Mouse (Mus musculus) limb, embryonic 15.5 days (tissue): ENCODE measurements at regions not wholly inside any gene's neighbourhood (a gene's known extent, or its start where the extent isn't known, plus 50 kb on each side); places are given as distances from the start of the nearest gene placed in this dataset.

Source experiments
- ATAC-seq: fragments of 200-750 bp; cut with Nextera tagmentation; 2 replicates; pipeline ENCODE4 v1.8.0; 2017; ENCODE audit warnings: low read depth, moderate TSS enrichment; ENCODE audit not compliant: insufficient number of reproducible peaks, low FRiP score, low TSS enrichment
- H3K27ac ChIP-seq: fragments of 300-500 bp; sonication (generic); 2 replicates; pipeline ENCODE4 v1.5.1; 2015; ENCODE audit warnings: moderate library complexity, mild to moderate bottlenecking, inconsistent platforms
- H3K27me3 ChIP-seq: fragments of 300-500 bp; sonication (generic); 2 replicates; pipeline ENCODE4 v1.6.1; 2015; ENCODE audit warnings: inconsistent platforms
- H3K36me3 ChIP-seq: fragments of 300-500 bp; sonication (generic); 2 replicates; pipeline ENCODE4 v1.6.1; 2015; ENCODE audit warnings: inconsistent platforms
- H3K4me1 ChIP-seq: fragments of 300-500 bp; sonication (generic); 2 replicates; pipeline ENCODE4 v1.6.1; 2015; ENCODE audit warnings: inconsistent platforms
- H3K4me2 ChIP-seq: fragments of 300-500 bp; sonication (generic); 2 replicates; pipeline ENCODE4 v1.6.1; 2015; ENCODE audit warnings: mild to moderate bottlenecking, inconsistent platforms
- H3K4me3 ChIP-seq: fragments of 300-500 bp; sonication (generic); 2 replicates; pipeline ENCODE4 v1.5.1; 2015; ENCODE audit warnings: mild to moderate bottlenecking, inconsistent platforms
- H3K9ac ChIP-seq: fragments of 300-500 bp; sonication (generic); 2 replicates; pipeline ENCODE4 v1.6.1; 2015; ENCODE audit warnings: inconsistent platforms
- H3K9me3 ChIP-seq: fragments of 300-500 bp; sonication (generic); 2 replicates; pipeline ENCODE4 v1.6.1; 2016; ENCODE audit warnings: inconsistent platforms
- WGBS: fragments of 180-500 bp; shearing (Covaris S2); methylation state at CpG from one replicate; pipeline ENCODE4 v1.1.7; 2015; 5-methylcytosine and 5-hydroxymethylcytosine counted together

DNA sequence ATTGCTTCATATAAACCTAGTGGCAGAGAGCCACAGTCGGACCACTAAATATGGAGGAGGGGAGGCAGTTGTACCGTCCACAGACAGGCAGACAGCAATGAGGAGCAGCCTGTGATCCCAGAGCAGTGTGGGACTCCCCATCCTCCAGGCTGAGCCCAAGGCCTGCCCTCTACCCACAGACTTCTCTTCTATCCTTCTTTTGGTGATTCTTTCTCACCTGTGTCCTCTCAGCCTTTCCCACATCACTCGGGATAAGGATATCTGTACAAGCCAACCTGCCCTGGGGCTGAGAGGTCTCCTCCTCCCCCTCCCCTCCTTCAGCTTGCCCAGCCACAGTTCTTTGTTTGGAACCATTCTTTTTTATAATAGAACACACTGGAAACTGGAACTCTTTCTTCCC, 158.8 kb upstream of the 1700066M21Rik start:
- Histone ChIP-seq H3K27me3 (no peaks in the 10 kb centered on the region), H3K36me3 (no peaks in the 10 kb centered on the region), H3K4me1 (peaks cover 1% of the 10 kb centered on the region; the same call in 1 of the 2 replicates), H3K9ac (no peak overlapping the region), H3K4me3 (no peak overlapping the region), H3K4me2 (no peak overlapping the region), H3K27ac (no peak overlapping the region), H3K9me3 (no peaks in the 10 kb centered on the region)
- 30% methylated on average over 3 of the region's 3 CpGs for WGBS
- no peak for ATAC-seq

- no peak overlapping the region for H3K9ac ChIP-seq
- H3K4me2 ChIP-seq, result no peak overlapping the region
- no peaks in the 10 kb centered on the region for H3K27me3 ChIP-seq
- H3K9me3 ChIP-seq, result no peaks in the 10 kb centered on the region
- H3K27ac ChIP-seq, result no peak overlapping the region
- no peaks in the 10 kb centered on the region; the same call in 1 of the 2 replicates for H3K4me1 ChIP-seq
- no peak for ATAC-seq
- 54% methylated on average over 10 of the region's 10 CpGs for WGBS
- no peaks in the 10 kb centered on the region for H3K36me3 ChIP-seq
- no peak overlapping the region for H3K4me3 ChIP-seq
Observed at GRCm38 (mm10) chr1:57224425-57225104, 152.9 kb upstream of the 1700066M21Rik start.

DNA sequence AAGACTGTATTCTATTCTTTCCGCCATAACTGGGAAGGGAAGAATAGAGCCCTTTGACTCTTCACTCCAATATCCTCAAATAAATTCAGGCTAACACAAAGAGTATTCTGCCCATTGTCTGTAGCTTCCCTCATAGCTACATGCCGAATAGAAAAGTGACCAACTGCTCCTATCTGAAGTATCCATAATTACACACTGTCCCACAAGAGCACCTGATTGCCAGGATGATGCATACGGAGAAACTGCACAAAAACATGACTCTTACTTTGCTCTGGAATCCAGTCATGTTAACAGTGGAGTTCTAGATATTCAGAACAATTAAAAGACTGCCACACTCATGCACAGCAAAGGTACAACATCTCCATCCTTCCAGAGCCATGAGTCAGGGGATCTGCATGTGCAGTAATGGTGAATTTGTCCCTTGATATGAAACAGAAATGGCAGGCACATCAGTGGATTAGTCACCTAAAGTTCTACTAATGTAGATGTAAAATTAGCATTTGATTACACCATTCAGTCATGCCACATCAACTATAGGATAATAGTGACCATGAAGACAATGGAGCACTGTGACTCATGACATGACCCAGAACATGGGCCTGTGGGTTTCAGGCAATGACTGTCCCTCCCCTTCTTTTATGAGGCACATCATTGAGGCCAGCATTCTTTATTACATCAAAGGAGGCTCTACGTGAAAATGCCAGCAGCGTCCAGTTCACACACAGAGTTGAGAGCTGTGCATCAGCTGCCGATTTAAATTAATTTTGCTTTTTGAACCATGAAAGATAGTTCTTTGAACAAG, 133.6 kb upstream of the 1700066M21Rik start:
- H3K9me3 ChIP-seq, result no peaks in the 10 kb centered on the region
- H3K27ac ChIP-seq, result no peak overlapping the region
- WGBS, result 78% methylated on average over 6 of the region's 6 CpGs
- H3K4me1 ChIP-seq, result no peaks in the 10 kb centered on the region
- H3K4me3 ChIP-seq, result no peak overlapping the region
- no peaks in the 10 kb centered on the region for H3K36me3 ChIP-seq
- H3K9ac ChIP-seq, result no peak overlapping the region
- no peaks in the 10 kb centered on the region for H3K27me3 ChIP-seq
- no peak overlapping the region for H3K4me2 ChIP-seq
- ATAC-seq, result no peak

DNA sequence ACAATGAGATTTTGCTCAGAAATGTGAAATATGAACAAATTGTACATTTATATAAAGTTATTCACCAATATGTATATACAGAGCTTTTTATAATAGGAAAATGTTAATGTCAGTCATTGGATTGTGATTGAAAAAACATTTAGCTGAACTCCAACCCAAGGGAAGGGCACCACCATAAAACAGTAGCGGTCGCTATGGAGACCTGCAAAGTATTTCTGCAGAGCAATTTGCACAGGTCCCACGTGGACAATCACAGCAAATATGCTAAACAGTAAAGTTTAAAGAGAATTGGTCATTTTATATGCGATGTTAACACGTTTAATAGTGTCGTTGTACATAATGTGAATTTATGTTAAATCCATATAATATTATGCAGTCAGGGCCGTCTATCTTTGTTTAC, 117.8 kb upstream of the 1700066M21Rik start:
- Histone ChIP-seq H3K4me3 (no peak overlapping the region), H3K4me2 (no peak overlapping the region), H3K36me3 (no peaks in the 10 kb centered on the region), H3K27ac (no peak overlapping the region), H3K9me3 (no peaks in the 10 kb centered on the region), H3K27me3 (peaks cover 3% of the 10 kb centered on the region; the same call in 1 of the 2 replicates), H3K4me1 (no peaks in the 10 kb centered on the region), H3K9ac (no peak overlapping the region)
- ATAC-seq, result no peak
- 35% methylated on average over 7 of the region's 7 CpGs for WGBS

GRCm38 (mm10) chr1:57265012-57265760, 112.2 kb upstream of the 1700066M21Rik start:
- 21% methylated on average over 12 of the region's 12 CpGs for WGBS
- peaks cover 4% of the 10 kb centered on the region; the same call in 1 of the 2 replicates for H3K4me1 ChIP-seq
- peaks cover 3% of the 10 kb centered on the region; the same call in 1 of the 2 replicates for H3K27me3 ChIP-seq
- H3K36me3 ChIP-seq, result no peaks in the 10 kb centered on the region
- H3K9ac ChIP-seq, result no peak overlapping the region
- no peak for ATAC-seq
- no peak overlapping the region for H3K4me3 ChIP-seq
- no peak overlapping the region for H3K27ac ChIP-seq
- H3K4me2 ChIP-seq, result no peak overlapping the region
- H3K9me3 ChIP-seq, result no peaks in the 10 kb centered on the region

GRCm38 (mm10) chr1:57266695-57267094, 110.7 kb upstream of the 1700066M21Rik start:
- 34% methylated on average over 3 of the region's 4 CpGs for WGBS
- no peaks in the 10 kb centered on the region for H3K36me3 ChIP-seq
- peaks cover 4% of the 10 kb centered on the region; the same call in 1 of the 2 replicates for H3K4me1 ChIP-seq
- no peak overlapping the region for H3K9ac ChIP-seq
- no peak overlapping the region for H3K27ac ChIP-seq
- ATAC-seq, result no peak
- H3K9me3 ChIP-seq, result no peaks in the 10 kb centered on the region
- peaks cover 3% of the 10 kb centered on the region; the same call in 1 of the 2 replicates for H3K27me3 ChIP-seq
- H3K4me2 ChIP-seq, result no peak overlapping the region
- no peak overlapping the region for H3K4me3 ChIP-seq

GRCm38 (mm10) chr1:57267851-57268250, 109.6 kb upstream of the 1700066M21Rik start:
- Histone ChIP-seq H3K36me3 (no peaks in the 10 kb centered on the region), H3K9me3 (no peaks in the 10 kb centered on the region), H3K9ac (no peak overlapping the region), H3K4me3 (no peak overlapping the region), H3K4me1 (peaks cover 4% of the 10 kb centered on the region; the same call in 1 of the 2 replicates), H3K27me3 (no peaks in the 10 kb centered on the region), H3K27ac (no peak overlapping the region), H3K4me2 (no peak overlapping the region)
- ATAC-seq, result no peak
- WGBS, result 26% methylated on average over 2 of the region's 2 CpGs

GRCm38 (mm10) chr1:57269679-57270354, 107.6 kb upstream of the 1700066M21Rik start:
- no peak overlapping the region for H3K4me2 ChIP-seq
- no peak overlapping the region for H3K4me3 ChIP-seq
- H3K36me3 ChIP-seq, result no peaks in the 10 kb centered on the region
- H3K9ac ChIP-seq, result no peak overlapping the region
- no peaks in the 10 kb centered on the region for H3K9me3 ChIP-seq
- no peak overlapping the region for H3K27ac ChIP-seq
- H3K27me3 ChIP-seq, result no peaks in the 10 kb centered on the region
- WGBS, result 23% methylated on average over 13 of the region's 13 CpGs
- H3K4me1 ChIP-seq, result peaks cover 4% of the 10 kb centered on the region; the same call in 1 of the 2 replicates
- 0 out of 2 replicates have a peak, but pooled peaks have one; percentile 52 for ATAC-seq

DNA sequence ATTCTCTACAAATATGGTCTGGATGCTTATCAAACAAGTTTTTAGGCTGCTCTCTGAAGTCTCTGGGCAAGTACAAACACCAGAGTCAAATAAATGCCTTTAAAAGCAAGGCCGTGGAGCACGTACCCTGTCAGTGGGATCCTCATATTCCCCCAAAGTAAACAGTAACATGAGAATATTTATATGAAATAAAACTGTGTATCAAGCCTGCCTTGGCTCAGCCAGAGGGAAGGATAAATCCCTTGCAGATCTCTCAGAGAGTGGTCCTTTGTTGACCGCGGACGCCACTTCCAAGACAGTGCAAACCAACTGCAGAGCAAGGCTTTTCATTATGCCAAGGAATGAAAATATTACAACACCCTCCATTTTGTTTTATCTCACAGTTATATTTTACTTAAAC, 104.8 kb upstream of the 1700066M21Rik start:
- Histone ChIP-seq H3K4me1 (no peaks in the 10 kb centered on the region), H3K27ac (no peak overlapping the region), H3K9me3 (no peaks in the 10 kb centered on the region), H3K27me3 (no peaks in the 10 kb centered on the region), H3K4me3 (no peak overlapping the region), H3K4me2 (no peak overlapping the region), H3K9ac (no peak overlapping the region), H3K36me3 (no peaks in the 10 kb centered on the region)
- ATAC-seq, result no peak
- 64% methylated on average over 5 of the region's 5 CpGs for WGBS

DNA sequence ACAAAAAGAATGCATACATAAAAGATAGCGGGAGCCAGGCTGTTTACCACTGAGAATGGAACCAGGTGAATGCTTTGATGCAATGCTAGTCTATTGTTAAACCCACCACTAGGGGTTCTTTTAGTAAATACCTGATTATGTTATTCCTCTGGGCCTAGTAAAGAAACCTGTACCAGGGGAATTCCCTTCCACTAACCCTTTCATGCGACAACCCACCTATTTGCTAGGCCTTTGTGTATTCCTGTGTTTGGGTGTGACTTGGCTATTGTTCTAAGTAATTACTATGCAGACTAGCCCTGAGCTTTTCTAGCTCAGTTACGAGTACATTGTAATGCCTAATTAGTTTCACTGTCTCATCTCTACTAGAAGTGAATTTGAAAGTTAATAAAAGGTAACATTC, 95.9 kb upstream of the 1700066M21Rik start:
- Histone ChIP-seq H3K4me2 (no peak overlapping the region), H3K36me3 (no peaks in the 10 kb centered on the region), H3K9me3 (no peaks in the 10 kb centered on the region), H3K27me3 (no peaks in the 10 kb centered on the region), H3K4me3 (no peak overlapping the region), H3K4me1 (no peaks in the 10 kb centered on the region), H3K9ac (no peak overlapping the region), H3K27ac (no peak overlapping the region)
- ATAC-seq, result no peak
- WGBS, result 92% methylated on average over 3 of the region's 3 CpGs

DNA sequence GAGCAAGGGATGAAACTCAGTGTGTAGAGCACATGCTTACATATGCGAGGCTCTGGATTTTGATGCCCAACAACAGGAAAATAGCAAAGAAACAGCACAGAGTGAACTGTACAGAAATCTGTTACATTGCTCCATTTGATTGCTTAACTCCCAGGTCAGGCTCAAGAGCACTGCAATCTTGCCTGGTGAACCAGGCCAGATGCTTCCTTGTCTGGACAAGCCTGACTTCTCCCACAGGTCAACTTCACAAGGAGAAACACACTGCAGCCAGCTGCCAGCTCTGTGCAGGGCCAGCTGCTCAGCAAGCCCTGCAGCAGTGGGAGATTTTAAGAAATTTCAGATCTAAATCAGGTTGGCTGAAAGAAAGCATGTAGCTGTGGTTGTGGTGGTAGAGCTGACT, 81.2 kb upstream of the 1700066M21Rik start:
- H3K36me3 ChIP-seq, result no peaks in the 10 kb centered on the region
- no peak overlapping the region for H3K27ac ChIP-seq
- H3K27me3 ChIP-seq, result no peaks in the 10 kb centered on the region
- no peaks in the 10 kb centered on the region for H3K9me3 ChIP-seq
- H3K4me1 ChIP-seq, result peaks cover 3% of the 10 kb centered on the region; the same call in 1 of the 2 replicates
- no peak overlapping the region for H3K4me2 ChIP-seq
- WGBS, result 85% methylated on average over 1 of the region's 1 CpGs
- ATAC-seq, result no peak
- no peak overlapping the region for H3K9ac ChIP-seq
- H3K4me3 ChIP-seq, result no peak overlapping the region
